Mouse (Mus musculus) limb, embryonic 15.5 days (tissue): ENCODE results near the gene Cd300lf. TPM values are rescaled to one million over a fixed set of nuclear protein-coding genes. Genes with fewer than 3 reads are reported as not detected.

ENCODE experiments used
- polyA plus RNA-seq: library from polyadenylated mRNA; unstranded; fragments of >200 nt; fragmentation: Nextera tagmentation; extraction: Ambion mirVana; gene quantifications from 2 replicates; pipeline ENCODE4 v1.2.1, GENCODE M21; 2015

The Cd300lf gene
- polyA plus RNA-seq, 1 experiment from 2014 or later: 0.46 TPM

Other genes starting within 250 kb of the Cd300lf start
- 1.8 and 2.9 TPM in 2 replicates for gene Cd300a, start 244.0 kb downstream of the Cd300lf start, polyA plus RNA-seq
- gene Cd300lb, start 199.6 kb downstream of the Cd300lf start, polyA plus RNA-seq: 0.46 and 1.2 TPM in 2 replicates
- not detected in 2 replicates for gene Cd300c, start 164.8 kb downstream of the Cd300lf start, polyA plus RNA-seq
- gene Cd300ld, start 144.1 kb downstream of the Cd300lf start, polyA plus RNA-seq: 0.15 and 0.38 TPM in 2 replicates
- gene Cd300c2, start 132.1 kb downstream of the Cd300lf start, polyA plus RNA-seq: 2.8 and 3.0 TPM in 2 replicates
- gene Cd300ld2, start 117.8 kb downstream of the Cd300lf start, polyA plus RNA-seq: not detected in 2 replicates
- gene Cd300ld4, start 107.0 kb downstream of the Cd300lf start, polyA plus RNA-seq: not detected in 2 replicates
- gene Cd300ld5, start 96.2 kb downstream of the Cd300lf start, polyA plus RNA-seq: not detected in 2 replicates
- gene Cd300ld3, start 85.6 kb downstream of the Cd300lf start, polyA plus RNA-seq: not detected in 2 replicates
- gene Cd300e, start 71.8 kb downstream of the Cd300lf start, polyA plus RNA-seq: 0.09 TPM in 1 of 2 replicates, not detected in the other
- gene Rab37, start 42.6 kb downstream of the Cd300lf start, polyA plus RNA-seq: 2.1 and 2.5 TPM in 2 replicates
- 41.8 and 43.9 TPM in 2 replicates for gene Slc9a3r1, start 29.3 kb upstream of the Cd300lf start, polyA plus RNA-seq
- 15.8 and 15.9 TPM in 2 replicates for gene Tmem104, start 53.5 kb upstream of the Cd300lf start, polyA plus RNA-seq
- gene Nat9, start 53.9 kb upstream of the Cd300lf start, polyA plus RNA-seq: 23.6 and 27.3 TPM in 2 replicates
- 0.05 TPM in 1 of 2 replicates, not detected in the other for gene Grin2c, start 133.3 kb upstream of the Cd300lf start, polyA plus RNA-seq
- 15.2 and 16.6 TPM in 2 replicates for gene Fdxr, start 143.1 kb upstream of the Cd300lf start, polyA plus RNA-seq
- gene Fads6, start 163.7 kb upstream of the Cd300lf start, polyA plus RNA-seq: 0.16 and 0.24 TPM in 2 replicates
- gene Otop2, start 173.2 kb upstream of the Cd300lf start, polyA plus RNA-seq: 0.31 TPM in 1 of 2 replicates, not detected in the other
- gene Ush1g, start 188.0 kb upstream of the Cd300lf start, polyA plus RNA-seq: 0.04 TPM in 1 of 2 replicates, not detected in the other
- 0.10 and 0.11 TPM in 2 replicates for gene Otop3, start 200.7 kb upstream of the Cd300lf start, polyA plus RNA-seq
- gene Hid1, start 233.8 kb upstream of the Cd300lf start, polyA plus RNA-seq: 3.8 and 3.9 TPM in 2 replicates
- 9.2 and 10.8 TPM in 2 replicates for gene Cdr2l, start 247.9 kb upstream of the Cd300lf start, polyA plus RNA-seq